Mouse (Mus musculus): Measurements from ENCODE around the gene Maml3. TPM values are rescaled to one million over a fixed set of nuclear protein-coding genes. Genes with fewer than 3 reads are reported as not detected.

Gene Maml3
- polyA plus RNA-seq, 1 experiment from 2014 or later = 5.2 TPM

- Histone ChIP-seq H3K4me1 (peaks cover 13% of the 10 kb centered on the region), H3K9me3 (no peaks in the 10 kb centered on the region), H3K27me3 (replicated peaks) (no peaks in the 10 kb centered on the region), H3K9ac (no peak overlapping the region), H3K27ac (no peak overlapping the region), H3K4me2 (no peak overlapping the region), H3K36me3 (no peaks in the 10 kb centered on the region), H3K4me3 (replicated peaks) (no peak overlapping the region)
- WGBS = 82% methylated on average over 11 of the region's 11 CpGs
- no peak for ATAC-seq (ENCODE audit: insufficient read depth, low FRiP score, low read depth)
Observed at GRCm38 (mm10) chr3:51997616-51998015, 107.3 kb downstream of the Maml3 start.

- H3K4me1 ChIP-seq = no peaks in the 10 kb centered on the region
- no peak for ATAC-seq (ENCODE audit: insufficient read depth, low FRiP score, low read depth)
- H3K27me3 ChIP-seq (replicated peaks) = no peaks in the 10 kb centered on the region
- no peaks in the 10 kb centered on the region for H3K9me3 ChIP-seq
- H3K36me3 ChIP-seq = no peaks in the 10 kb centered on the region
- WGBS = 69% methylated on average over 6 of the region's 6 CpGs
- H3K4me3 ChIP-seq (replicated peaks) = no peak overlapping the region
- H3K4me2 ChIP-seq = no peak overlapping the region
- no peak overlapping the region for H3K27ac ChIP-seq
- H3K9ac ChIP-seq = no peak overlapping the region
Observed at GRCm38 (mm10) chr3:51986507-51986906, 118.4 kb downstream of the Maml3 start.

DNA sequence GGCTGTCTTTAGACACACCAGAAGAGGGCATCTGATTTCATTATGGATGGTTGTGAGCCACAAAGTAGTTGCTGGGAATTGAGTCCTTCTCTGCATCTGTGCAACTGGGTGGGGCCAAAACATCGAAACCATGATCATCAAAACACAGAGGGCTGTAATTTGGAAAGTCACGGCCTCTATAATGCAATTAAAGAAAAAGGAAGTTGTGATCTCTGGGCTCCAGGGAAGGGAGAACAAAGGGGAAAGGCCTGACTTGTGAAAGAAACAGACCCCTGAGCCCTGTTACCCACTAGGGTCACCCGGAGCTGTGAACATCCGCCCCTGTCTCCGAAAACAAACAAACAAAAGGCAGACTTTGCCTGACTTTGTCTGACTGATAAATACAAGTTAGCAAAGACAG, 123.4 kb downstream of the Maml3 start:
- WGBS = 75% methylated on average over 5 of the region's 5 CpGs
- ATAC-seq (ENCODE audit: insufficient read depth, low FRiP score, low read depth) = no peak

GRCm38 (mm10) chr3:51977654-51978352, 127.1 kb downstream of the Maml3 start:
- 49% methylated on average over 8 of the region's 8 CpGs for WGBS
- H3K4me1 ChIP-seq = peaks cover 6% of the 10 kb centered on the region; the same call in 1 of the 2 replicates
- no peaks in the 10 kb centered on the region for H3K27me3 ChIP-seq (replicated peaks)
- H3K4me2 ChIP-seq = 0 out of 2 replicates have a peak overlapping the region, but pooled peaks have one; percentile 3
- H3K36me3 ChIP-seq = no peaks in the 10 kb centered on the region
- no peaks in the 10 kb centered on the region for H3K9me3 ChIP-seq
- ATAC-seq (ENCODE audit: insufficient read depth, low FRiP score, low read depth) = peak; percentile 82
- no peak overlapping the region for H3K9ac ChIP-seq
- no peak overlapping the region for H3K4me3 ChIP-seq (replicated peaks)
- H3K27ac ChIP-seq = peak overlapping the region; percentile 57

More for the DNA sequence above, 123.4 kb downstream of the Maml3 start:
- no peak overlapping the region for H3K4me2 ChIP-seq
- no peak overlapping the region for H3K27ac ChIP-seq
- no peaks in the 10 kb centered on the region for H3K9me3 ChIP-seq
- H3K4me3 ChIP-seq (replicated peaks) = no peak overlapping the region
- H3K36me3 ChIP-seq = no peaks in the 10 kb centered on the region
- H3K27me3 ChIP-seq (replicated peaks) = no peaks in the 10 kb centered on the region
- H3K4me1 ChIP-seq = peaks cover 6% of the 10 kb centered on the region; the same call in 1 of the 2 replicates
- H3K9ac ChIP-seq = no peak overlapping the region

- no peak for ATAC-seq (ENCODE audit: insufficient read depth, low FRiP score, low read depth)
- Histone ChIP-seq H3K4me3 (replicated peaks) (no peak overlapping the region), H3K4me1 (peaks cover 6% of the 10 kb centered on the region; the same call in 1 of the 2 replicates), H3K9ac (no peak overlapping the region), H3K27ac (no peak overlapping the region), H3K27me3 (replicated peaks) (no peaks in the 10 kb centered on the region), H3K36me3 (no peaks in the 10 kb centered on the region), H3K4me2 (no peak overlapping the region), H3K9me3 (no peaks in the 10 kb centered on the region)
- 94% methylated on average over 7 of the region's 7 CpGs for WGBS
Observed at GRCm38 (mm10) chr3:51974601-51975000, 130.3 kb downstream of the Maml3 start.

DNA sequence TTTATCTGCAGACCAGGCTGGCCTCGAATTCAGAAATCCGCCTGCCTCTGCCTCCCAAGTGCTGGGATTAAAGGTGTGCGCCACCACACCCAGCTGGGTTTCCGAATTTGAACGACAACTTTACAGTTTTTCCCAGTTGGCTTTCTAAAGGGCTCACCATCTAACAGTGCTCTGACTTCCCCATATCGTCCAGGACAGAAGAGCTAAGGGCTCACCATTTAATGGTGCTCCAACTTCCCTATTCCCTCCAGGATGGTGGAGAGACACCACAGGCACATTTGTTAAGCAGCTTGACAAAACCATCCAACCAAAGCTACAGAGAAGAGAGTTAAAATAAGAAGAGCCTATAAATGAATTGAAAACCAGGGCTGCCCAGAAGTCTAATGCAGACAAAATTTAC, 130.7 kb downstream of the Maml3 start:
- H3K9ac ChIP-seq = no peak overlapping the region
- H3K4me3 ChIP-seq (replicated peaks) = no peak overlapping the region
- no peaks in the 10 kb centered on the region for H3K27me3 ChIP-seq (replicated peaks)
- no peaks in the 10 kb centered on the region for H3K9me3 ChIP-seq
- 90% methylated on average over 6 of the region's 6 CpGs for WGBS
- no peak overlapping the region for H3K27ac ChIP-seq
- H3K4me1 ChIP-seq = peaks cover 6% of the 10 kb centered on the region; the same call in 1 of the 2 replicates
- no peak overlapping the region for H3K4me2 ChIP-seq
- no peak for ATAC-seq (ENCODE audit: insufficient read depth, low FRiP score, low read depth)
- no peaks in the 10 kb centered on the region for H3K36me3 ChIP-seq

- H3K36me3 ChIP-seq = no peaks in the 10 kb centered on the region
- ATAC-seq (ENCODE audit: insufficient read depth, low FRiP score, low read depth) = no peak
Observed at GRCm38 (mm10) chr3:51972576-51972975, 132.3 kb downstream of the Maml3 start.

DNA sequence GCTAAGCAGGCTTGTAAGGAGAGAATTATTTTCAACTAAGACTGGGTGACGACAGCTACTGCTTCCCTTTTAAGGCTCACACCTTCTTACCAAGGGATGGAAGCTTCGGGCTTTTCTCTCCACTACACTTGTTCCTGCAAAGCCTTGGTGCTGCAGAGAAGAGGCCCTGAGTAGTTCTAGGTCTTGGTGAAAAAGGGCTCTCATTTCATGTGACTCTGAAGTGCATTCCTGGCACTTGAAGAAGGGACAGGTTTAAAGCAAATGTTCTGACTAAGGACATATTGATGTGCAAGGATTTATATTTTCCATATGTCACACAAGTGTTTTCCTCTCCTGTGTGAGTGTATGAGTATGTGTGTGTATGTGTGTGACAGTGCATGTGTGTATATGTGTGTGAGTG, 134.4 kb downstream of the Maml3 start:
- Histone ChIP-seq H3K9ac (no peak overlapping the region), H3K4me1 (peaks cover 3% of the 10 kb centered on the region), H3K4me3 (replicated peaks) (no peak overlapping the region), H3K4me2 (no peak overlapping the region), H3K9me3 (no peaks in the 10 kb centered on the region), H3K27ac (no peak overlapping the region), H3K36me3 (no peaks in the 10 kb centered on the region), H3K27me3 (replicated peaks) (no peaks in the 10 kb centered on the region)
- WGBS = 80% methylated on average over 2 of the region's 2 CpGs
- ATAC-seq (ENCODE audit: insufficient read depth, low FRiP score, low read depth) = no peak

More at GRCm38 (mm10) chr3:51972576-51972975, 132.3 kb downstream of the Maml3 start:
- no peaks in the 10 kb centered on the region for H3K9me3 ChIP-seq
- H3K9ac ChIP-seq = no peak overlapping the region
- no peak overlapping the region for H3K27ac ChIP-seq
- H3K27me3 ChIP-seq (replicated peaks) = no peaks in the 10 kb centered on the region
- WGBS = 64% methylated on average over 6 of the region's 6 CpGs
- 0 out of 2 replicates have a peak, but pooled peaks cover 3% of the 10 kb centered on the region for H3K4me1 ChIP-seq
- H3K4me2 ChIP-seq = no peak overlapping the region
- H3K4me3 ChIP-seq (replicated peaks) = no peak overlapping the region

DNA sequence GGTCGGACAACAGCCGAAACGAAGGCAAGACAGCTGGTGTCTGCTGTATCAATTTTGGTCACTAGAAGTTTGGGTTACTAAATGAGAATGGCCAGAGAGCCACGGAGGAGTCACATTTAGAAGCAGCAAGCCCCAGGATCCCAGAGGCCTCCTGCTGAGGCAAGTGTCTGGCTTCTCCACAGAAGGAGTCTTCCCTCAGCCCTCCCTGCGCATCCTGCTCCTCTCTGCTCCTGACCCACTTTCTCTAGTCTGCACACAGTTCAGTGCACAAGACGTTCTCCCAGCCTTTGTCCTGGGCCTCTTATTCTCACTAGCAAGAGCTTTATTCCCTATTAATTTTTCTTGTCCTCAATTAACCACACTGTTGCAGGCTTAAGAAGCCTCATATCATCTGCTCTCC, 135.4 kb downstream of the Maml3 start:
- no peaks in the 10 kb centered on the region for H3K9me3 ChIP-seq
- peaks cover 13% of the 10 kb centered on the region for H3K4me1 ChIP-seq
- ATAC-seq (ENCODE audit: insufficient read depth, low FRiP score, low read depth) = no peak
- H3K4me3 ChIP-seq (replicated peaks) = no peak overlapping the region
- H3K27ac ChIP-seq = no peak overlapping the region
- H3K9ac ChIP-seq = no peak overlapping the region
- WGBS = 75% methylated on average over 6 of the region's 6 CpGs
- H3K4me2 ChIP-seq = no peak overlapping the region
- H3K27me3 ChIP-seq (replicated peaks) = no peaks in the 10 kb centered on the region
- H3K36me3 ChIP-seq = no peaks in the 10 kb centered on the region

DNA sequence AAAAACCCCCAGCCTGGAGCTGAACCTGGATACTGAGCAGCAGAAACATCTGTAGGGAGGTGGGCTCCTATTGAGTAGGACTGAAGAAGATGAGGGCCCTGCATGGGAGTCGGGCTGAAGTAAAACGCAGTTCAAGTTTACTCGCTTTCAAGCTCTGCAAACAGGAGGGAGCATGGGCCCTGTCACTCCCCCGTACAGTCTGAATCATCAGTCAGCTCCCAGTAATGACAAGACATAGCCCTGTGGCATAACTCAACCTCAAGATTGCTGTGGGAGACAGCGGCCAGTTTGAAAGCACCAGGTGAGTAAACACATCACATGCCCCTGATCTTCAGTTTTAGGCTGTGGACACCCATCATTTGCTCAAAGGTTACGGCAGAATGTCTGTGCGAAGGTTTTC, 139.0 kb downstream of the Maml3 start:
- no peak for ATAC-seq (ENCODE audit: insufficient read depth, low FRiP score, low read depth)
- Histone ChIP-seq H3K9me3 (no peaks in the 10 kb centered on the region), H3K27ac (peak overlapping the region; percentile 55; the same call in 1 of the 2 replicates), H3K4me2 (0 out of 2 replicates have a peak overlapping the region, but pooled peaks have one; percentile 9), H3K27me3 (replicated peaks) (no peaks in the 10 kb centered on the region), H3K4me3 (replicated peaks) (no peak overlapping the region), H3K4me1 (peaks cover 17% of the 10 kb centered on the region), H3K9ac (no peak overlapping the region), H3K36me3 (no peaks in the 10 kb centered on the region)
- WGBS = 51% methylated on average over 7 of the region's 7 CpGs

- H3K9me3 ChIP-seq = no peaks in the 10 kb centered on the region
- H3K27me3 ChIP-seq (replicated peaks) = no peaks in the 10 kb centered on the region
- no peak overlapping the region; the same call in 1 of the 2 replicates for H3K9ac ChIP-seq
- WGBS = 18% methylated on average over 2 of the region's 2 CpGs
- H3K27ac ChIP-seq = peak overlapping the region; percentile 55; the same call in 1 of the 2 replicates
- H3K4me2 ChIP-seq = 0 out of 2 replicates have a peak overlapping the region, but pooled peaks have one; percentile 9
- H3K36me3 ChIP-seq = no peaks in the 10 kb centered on the region
- no peak for ATAC-seq (ENCODE audit: insufficient read depth, low FRiP score, low read depth)
- peaks cover 17% of the 10 kb centered on the region for H3K4me1 ChIP-seq
- no peak overlapping the region for H3K4me3 ChIP-seq (replicated peaks)
Observed at GRCm38 (mm10) chr3:51965436-51965835, 139.4 kb downstream of the Maml3 start.

- peak overlapping the region; percentile 52; the same call in 1 of the 2 replicates for H3K27ac ChIP-seq
- 22% methylated on average over 3 of the region's 3 CpGs for WGBS
- H3K27me3 ChIP-seq (replicated peaks) = no peaks in the 10 kb centered on the region
- no peak for ATAC-seq (ENCODE audit: insufficient read depth, low FRiP score, low read depth)
- no peak overlapping the region for H3K4me3 ChIP-seq (replicated peaks)
- H3K9me3 ChIP-seq = no peaks in the 10 kb centered on the region
- no peaks in the 10 kb centered on the region for H3K36me3 ChIP-seq
- H3K9ac ChIP-seq = no peak overlapping the region
- no peak overlapping the region for H3K4me2 ChIP-seq
- peaks cover 17% of the 10 kb centered on the region for H3K4me1 ChIP-seq
Observed at GRCm38 (mm10) chr3:51965008-51965407, 139.9 kb downstream of the Maml3 start.
